Mouse (Mus musculus) spleen, postnatal 10 days (tissue): Measurements from ENCODE around the gene Fxyd3.

Source experiments
- DNase-seq, 2 experiments: peaks; one replicate each; pipeline ENCODE4 v3.0.0; 2021 to 2022; ENCODE audit warnings: low spot score in 2 of 2

The Fxyd3 gene

GRCm38 (mm10) chr7:31049846-31050281, 26.6 kb downstream of the Fxyd3 start:
- no peak for DNase-seq

- DNase-seq, result no peak
These were observed 27.2 kb downstream of the Fxyd3 start for GRCm38 (mm10) chr7:31049135-31049845.

- DNase-seq, result no peak
These were observed 34.0 kb downstream of the Fxyd3 start, which contains the start of gene Fxyd5 for GRCm38 (mm10) chr7:31042431-31042910. Gene Fxyd5 (minus strand): TSS chr7:31042481.

GRCm38 (mm10) chr7:31041662-31042315, 34.7 kb downstream of the Fxyd3 start:
- peak in 1 of 2 experiments; percentile 64 for DNase-seq

GRCm38 (mm10) chr7:31041023-31041407, 35.5 kb downstream of the Fxyd3 start:
- DNase-seq, result no peak

- no peak for DNase-seq
These were observed 36.1 kb downstream of the Fxyd3 start for GRCm38 (mm10) chr7:31040281-31041022.

- DNase-seq, result no peak
These were observed 37.5 kb downstream of the Fxyd3 start for GRCm38 (mm10) chr7:31039011-31039410.

GRCm38 (mm10) chr7:31037675-31038074, 38.8 kb downstream of the Fxyd3 start:
- no peak for DNase-seq

GRCm38 (mm10) chr7:31036917-31037316, 39.6 kb downstream of the Fxyd3 start:
- DNase-seq, result no peak

GRCm38 (mm10) chr7:31035291-31035690, 41.2 kb downstream of the Fxyd3 start:
- no peak for DNase-seq

GRCm38 (mm10) chr7:31034789-31035188, 41.7 kb downstream of the Fxyd3 start:
- DNase-seq, result peak in 1 of 2 experiments; percentile 75

- peak in 1 of 2 experiments; percentile 57 for DNase-seq
These were observed 42.9 kb downstream of the Fxyd3 start for GRCm38 (mm10) chr7:31033409-31034165.

GRCm38 (mm10) chr7:31031731-31032130, 44.8 kb downstream of the Fxyd3 start:
- DNase-seq, result no peak

GRCm38 (mm10) chr7:31030717-31031116, 45.8 kb downstream of the Fxyd3 start:
- peak in 1 of 2 experiments; percentile 41 for DNase-seq

- DNase-seq, result no peak
These were observed 47.9 kb downstream of the Fxyd3 start for GRCm38 (mm10) chr7:31028609-31029008.
